Mouse (Mus musculus) bone marrow macrophage, adult 2 months (primary cell): ENCODE data around the gene Inpp5a.

Experiments used
- CTCF ChIP-seq: IDR thresholded peaks from 2 replicates; pipeline ENCODE4 v1.5.1; 2012; ENCODE audit warnings: low read depth, mild to moderate bottlenecking, low read length, moderate library complexity
- POLR2A ChIP-seq: IDR thresholded peaks from 2 replicates; pipeline ENCODE4 v1.6.1; 2012; ENCODE audit warnings: mild to moderate bottlenecking, low read depth, low read length, borderline replicate concordance

- TF ChIP-seq POLR2A, result no peak
- TF ChIP-seq CTCF, result no peak
These were observed 52.9 kb downstream of the Inpp5a start for GRCm38 (mm10) chr7:139441761-139442211.
